Mouse (Mus musculus): Measurements from ENCODE around the gene Hist1h2bp.

GRCm38 (mm10) chr13:21778814-21779766 is 8.2 kb upstream of the Hist1h2bp start:
- TF ChIP-seq POLR2A (IDR thresholded peaks at IDR 0.05; ENCODE audit: control insufficient read depth, extremely low read depth, insufficient read depth, low read length, poor library complexity) = no peak
- TF ChIP-seq CTCF (IDR thresholded peaks at IDR 0.05; ENCODE audit: borderline replicate concordance, control insufficient read depth, extremely low read depth, insufficient read depth, low read length, poor library complexity) = no peak

Data from thymus, adult 2 months (tissue).